Mouse (Mus musculus) c-Kit-negative CD71-positive TER-119-positive erythroid progenitor cells, embryonic 14.5 days (primary cell): ENCODE measurements around the gene Rbl2.
A peak's percentile ranks its signal among the peaks of the same experiment; 100 is the strongest.

Experiments
- DNase-seq: peaks from one replicate; pipeline ENCODE4 v3.0.0-alpha.2; 2013; ENCODE audit warnings: low read depth, low spot score

The Rbl2 gene

DNA sequence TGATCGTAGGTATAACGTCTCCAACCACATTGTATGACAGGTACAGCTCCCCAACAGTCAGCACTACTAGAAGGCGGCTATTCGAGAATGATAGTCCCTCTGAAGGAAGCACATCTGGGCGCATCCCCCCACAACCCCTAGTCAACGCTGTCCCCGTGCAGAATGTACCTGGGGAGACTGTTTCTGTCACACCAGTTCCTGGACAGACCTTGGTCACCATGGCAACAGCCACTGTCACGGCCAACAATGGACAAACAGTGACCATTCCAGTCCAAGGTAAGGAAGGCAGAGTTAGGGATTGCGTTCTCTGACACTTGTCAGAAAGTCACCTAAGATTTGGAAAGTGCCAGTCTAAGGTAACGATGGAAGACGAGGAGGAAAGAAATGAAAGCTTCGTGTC lies 36.4 kb downstream of the Rbl2 start:
- DNase-seq: no peak

DNA sequence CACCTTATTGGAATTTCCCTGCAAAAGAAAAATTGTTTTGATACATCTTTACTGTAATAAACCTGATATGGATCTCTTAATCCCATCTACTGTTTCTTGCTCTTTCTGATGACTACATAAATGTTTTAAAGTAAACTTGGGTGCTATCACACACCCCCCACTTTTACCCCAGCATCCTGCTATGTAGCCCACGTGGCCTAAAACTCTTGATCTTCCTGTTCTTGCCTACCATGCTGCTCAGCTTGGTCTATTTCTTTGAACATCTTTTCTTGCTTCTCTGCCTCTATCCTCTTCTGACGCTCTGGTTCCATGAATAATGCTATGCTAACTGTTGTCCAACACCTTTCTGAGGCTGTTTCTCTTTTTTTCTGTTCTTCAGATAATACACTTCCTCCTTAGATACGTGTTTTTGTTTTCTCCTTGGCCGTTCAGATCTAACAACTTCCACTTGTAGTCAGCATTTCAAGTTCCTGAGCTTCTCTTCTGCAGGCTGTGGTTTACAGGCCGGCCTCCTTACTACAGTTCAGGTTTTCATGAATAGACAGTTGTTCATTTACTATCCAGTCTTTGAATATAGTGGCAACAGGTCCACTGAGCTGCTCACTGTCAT lies 42.1 kb downstream of the Rbl2 start:
- DNase-seq: no peak

DNA sequence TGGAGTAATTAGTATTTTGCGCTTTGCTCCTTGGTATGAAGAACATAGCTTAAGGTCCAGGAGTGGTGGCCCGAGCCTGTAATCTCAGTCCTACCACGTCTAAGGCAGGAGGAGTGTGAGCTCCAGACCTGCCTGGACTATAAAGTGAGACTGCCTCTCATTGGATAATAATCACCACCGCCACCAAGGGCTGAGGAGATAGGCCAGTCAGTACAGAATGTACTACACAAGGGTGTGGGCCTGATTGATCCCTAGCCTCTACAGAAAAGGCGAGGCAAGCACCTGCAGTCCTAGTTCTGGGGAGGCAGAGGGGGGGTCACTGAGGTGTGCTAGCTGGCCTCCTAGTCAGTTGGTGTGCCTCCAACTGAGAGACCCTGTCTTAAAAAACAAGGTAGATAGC lies 44.6 kb downstream of the Rbl2 start:
- DNase-seq: no peak

DNA sequence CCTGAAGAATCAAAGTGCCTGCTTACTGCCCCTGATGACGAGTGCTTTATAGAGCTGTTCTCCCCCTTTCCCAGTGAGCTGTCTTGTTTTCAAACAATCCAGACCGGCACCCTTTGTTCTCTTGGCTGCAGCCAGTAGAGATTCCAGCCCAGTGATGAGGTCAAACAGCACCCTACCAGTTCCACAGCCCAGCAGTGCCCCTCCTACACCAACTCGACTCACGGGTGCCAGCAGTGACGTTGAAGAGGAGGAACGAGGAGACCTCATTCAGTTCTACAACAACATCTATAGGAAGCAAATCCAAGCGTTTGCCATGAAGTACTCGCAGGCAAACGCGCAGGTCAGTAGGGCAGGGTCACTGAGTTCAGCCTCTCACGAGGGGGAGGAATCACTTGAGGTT lies 45.1 kb downstream of the Rbl2 start:
- DNase-seq: no peak

- DNase-seq: no peak
Observed at GRCm38 (mm10) chr8:91117537-91117936, 47.7 kb downstream of the Rbl2 start.

DNA sequence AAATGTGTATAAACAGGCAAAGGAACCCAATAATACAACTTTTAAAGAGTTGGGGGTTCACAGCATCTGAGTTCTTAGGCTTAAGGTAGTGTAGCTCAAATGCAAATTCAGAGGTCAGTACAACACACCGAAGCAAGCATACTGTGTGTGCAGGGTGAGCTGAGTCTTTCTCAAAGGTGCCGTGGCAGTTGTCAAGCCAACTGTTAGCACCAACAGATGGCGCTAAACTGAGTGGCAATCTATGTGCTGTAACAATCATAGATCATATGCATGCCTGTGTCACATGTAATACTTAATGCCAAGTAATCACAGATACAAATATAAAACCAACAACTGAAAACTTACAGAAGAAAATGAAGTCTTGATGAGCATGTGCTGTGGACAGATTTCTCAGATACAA lies 48.3 kb downstream of the Rbl2 start:
- DNase-seq: no peak

DNA sequence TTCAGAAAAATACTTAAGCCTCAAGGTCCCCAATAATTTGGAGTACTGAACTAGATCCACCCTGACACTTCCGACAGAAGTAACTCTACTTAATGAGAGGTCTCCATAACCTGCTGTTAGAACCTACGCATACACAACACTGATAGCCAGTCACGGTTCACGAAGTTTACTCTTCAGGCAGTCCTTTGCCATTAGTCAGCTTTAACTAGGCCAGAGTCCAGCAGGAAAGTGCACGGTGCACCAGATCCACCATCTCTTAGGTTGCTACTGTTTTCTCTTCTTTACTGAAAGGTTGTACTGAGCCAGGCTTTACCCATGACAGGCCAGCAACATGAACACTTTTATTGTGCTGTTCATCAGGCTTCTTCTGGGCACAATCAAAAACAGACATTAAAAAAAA lies 54.5 kb downstream of the Rbl2 start:
- DNase-seq: no peak

GRCm38 (mm10) chr8:91126786-91127185 lies 56.9 kb downstream of the Rbl2 start:
- DNase-seq: no peak

DNA sequence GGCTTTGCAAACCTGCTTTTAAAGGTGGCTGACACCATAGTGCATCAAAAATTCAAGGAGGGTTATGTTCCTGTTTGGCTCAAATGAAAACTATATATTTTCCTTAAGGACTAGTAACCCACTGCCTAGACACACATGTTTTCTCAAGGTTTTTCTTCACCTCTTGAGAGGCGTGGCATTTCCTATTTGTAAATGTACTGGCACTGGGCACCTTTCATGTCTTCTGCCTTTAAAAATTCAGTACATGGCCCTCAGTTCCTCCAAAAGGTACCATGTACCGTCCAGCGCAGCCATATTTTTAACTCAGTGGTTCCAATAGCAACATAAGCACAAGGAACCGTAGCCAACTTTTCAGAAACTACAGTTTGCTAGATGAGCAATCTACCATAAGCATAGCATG lies 62.9 kb downstream of the Rbl2 start:
- DNase-seq: no peak

- DNase-seq: no peak
Observed at GRCm38 (mm10) chr8:91133441-91134069, 63.7 kb downstream of the Rbl2 start.

GRCm38 (mm10) chr8:91134070-91134475 lies 64.2 kb downstream of the Rbl2 start:
- peak; percentile 96 for DNase-seq

- DNase-seq: no peak
Observed at GRCm38 (mm10) chr8:91134659-91135058, 64.8 kb downstream of the Rbl2 start.

GRCm38 (mm10) chr8:91135308-91136181 lies 65.7 kb downstream of the Rbl2 start:
- no peak for DNase-seq

GRCm38 (mm10) chr8:91140828-91141227 lies 71.0 kb downstream of the Rbl2 start:
- DNase-seq: no peak

DNA sequence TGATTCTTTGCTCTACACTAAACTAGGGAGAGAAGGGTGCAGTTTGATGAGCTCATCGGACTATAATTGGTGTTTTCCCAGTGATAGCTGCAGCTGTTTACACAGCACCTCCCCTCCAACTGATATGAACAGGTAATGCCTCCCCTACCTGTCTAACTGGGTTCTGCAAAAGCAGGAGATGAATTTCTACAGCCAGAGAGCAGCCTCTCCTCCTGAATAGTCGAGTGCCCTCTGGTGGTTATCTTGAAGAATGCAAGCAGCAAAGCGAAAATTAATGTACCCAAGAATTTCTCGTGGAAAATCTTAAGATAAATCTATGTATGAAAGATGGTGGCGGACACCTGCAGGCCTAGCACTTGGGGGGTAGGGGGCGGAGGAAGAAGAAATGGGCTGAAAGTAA lies 77.9 kb downstream of the Rbl2 start:
- no peak for DNase-seq

- DNase-seq: no peak
Observed at GRCm38 (mm10) chr8:91148643-91149178, 78.9 kb downstream of the Rbl2 start.

GRCm38 (mm10) chr8:91149298-91149697 lies 79.4 kb downstream of the Rbl2 start:
- DNase-seq: no peak

DNA sequence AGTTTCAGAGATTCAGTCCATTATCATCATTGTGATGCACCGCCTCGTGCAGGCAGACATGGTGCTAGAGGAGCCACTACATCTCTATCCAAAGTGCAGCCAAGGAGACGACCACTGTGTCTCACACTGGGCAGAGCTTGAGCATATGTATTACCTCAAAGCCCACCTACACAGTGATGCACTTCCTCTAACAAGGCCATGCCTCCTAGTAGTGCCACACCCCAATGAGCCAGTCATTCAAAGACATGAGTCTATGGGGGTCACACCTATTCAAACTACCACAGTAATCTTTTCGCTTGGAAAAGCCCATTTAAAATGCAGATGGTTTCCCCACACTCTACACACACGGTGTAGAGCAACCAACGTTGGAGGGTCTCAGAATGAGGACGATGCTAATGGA lies 81.7 kb downstream of the Rbl2 start:
- DNase-seq: no peak

DNA sequence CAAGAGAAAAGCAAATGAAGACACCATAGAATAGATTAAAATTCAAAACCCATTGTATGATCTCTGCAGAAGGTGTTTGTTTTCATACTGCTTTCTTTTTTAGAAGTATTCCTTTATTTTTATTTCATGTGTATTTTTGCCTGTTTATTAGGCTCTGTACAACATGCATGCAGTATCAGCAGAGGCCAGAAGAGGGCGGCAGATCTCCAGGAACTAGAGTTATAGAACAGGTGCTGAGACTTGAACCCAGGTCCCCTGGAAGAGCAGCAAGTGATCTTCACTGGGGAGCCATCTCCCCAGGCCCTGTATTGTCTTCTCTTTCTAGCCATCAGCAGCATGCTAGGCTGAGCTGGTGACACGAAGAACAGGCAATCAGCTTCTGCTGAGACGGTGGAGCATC lies 84.0 kb downstream of the Rbl2 start:
- no peak for DNase-seq

DNA sequence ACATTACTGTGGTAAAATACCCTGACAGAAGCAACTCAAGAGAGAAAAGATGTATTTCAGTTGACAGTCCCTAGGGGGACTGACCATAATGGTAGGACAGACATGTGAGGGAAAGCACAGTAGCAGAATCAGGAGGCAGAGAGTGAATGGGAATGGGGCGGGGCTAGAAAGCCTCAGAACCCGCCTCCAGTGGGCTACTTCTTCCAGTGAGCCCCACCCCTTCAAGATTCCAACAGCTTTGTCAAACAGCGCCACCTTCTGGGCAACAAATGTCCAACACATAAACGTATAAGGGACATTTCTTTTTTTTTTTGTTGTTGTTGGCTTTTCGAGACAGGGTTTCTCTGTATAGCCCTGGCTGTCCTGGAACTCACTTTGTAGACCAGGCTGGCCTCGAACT lies 84.7 kb downstream of the Rbl2 start:
- peak; percentile 22 for DNase-seq

- no peak for DNase-seq
Observed at GRCm38 (mm10) chr8:91158617-91159016, 88.8 kb downstream of the Rbl2 start.

DNA sequence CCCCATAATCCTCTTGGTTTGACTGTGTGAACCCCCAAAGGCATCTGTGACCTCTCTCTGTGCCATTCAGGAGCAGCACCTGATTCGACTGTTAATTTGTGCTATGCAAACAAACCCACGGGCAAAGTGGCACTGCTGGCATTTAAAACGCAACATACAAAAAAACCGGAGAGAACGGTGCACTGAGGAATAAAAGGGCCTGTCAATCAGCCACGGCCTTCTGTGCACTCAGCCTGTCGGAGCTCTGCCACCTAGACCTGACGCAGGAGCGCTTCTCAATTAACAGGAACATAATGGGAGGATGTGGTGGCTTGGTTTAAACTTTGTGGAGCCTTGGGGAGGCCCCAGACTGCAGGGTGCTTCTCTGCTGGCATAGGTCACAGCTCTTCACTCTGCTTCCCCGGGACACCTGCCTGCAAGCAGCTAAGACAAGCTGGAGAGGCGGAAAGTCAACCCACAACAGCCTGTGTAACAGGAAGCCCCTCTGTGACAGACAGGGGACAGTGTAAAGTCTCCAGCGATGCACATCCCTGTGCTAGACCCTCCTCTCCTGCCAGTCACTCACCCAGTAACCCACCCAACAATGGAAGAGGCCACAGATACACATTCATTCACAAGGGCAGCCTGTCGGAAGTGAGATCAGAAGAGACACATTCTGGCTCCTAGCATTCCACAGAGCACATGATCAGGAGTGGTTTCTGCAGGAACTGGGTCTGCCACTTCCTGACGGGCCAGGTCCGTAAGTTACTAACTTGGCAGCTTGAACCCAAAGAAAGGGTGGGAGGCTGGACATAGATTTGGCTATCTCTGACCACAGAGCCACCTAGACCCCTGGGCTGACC lies 90.3 kb downstream of the Rbl2 start:
- DNase-seq: no peak
